Mouse (Mus musculus) C2C12 (cell line): ENCODE results near the gene Pex5l.

Experiments
- CEBPB ChIP-seq: IDR thresholded peaks from one replicate; pipeline ENCODE4 v1.6.1; 2011; ENCODE audit warnings: low read depth, mild to moderate bottlenecking, control low read depth, moderate library complexity
- CTCF ChIP-seq: IDR thresholded peaks from one replicate; pipeline ENCODE4 v1.5.1; 2011; ENCODE audit not compliant: control insufficient read depth, insufficient read depth, insufficient read length
- FOSL1 ChIP-seq: IDR thresholded peaks from one replicate; pipeline ENCODE4 v1.8.0; 2011; ENCODE audit warnings: mild to moderate bottlenecking, low read length; ENCODE audit not compliant: poor library complexity, insufficient read depth, severe bottlenecking
- MAX ChIP-seq: IDR thresholded peaks from one replicate; pipeline ENCODE4 v1.6.1; 2011; ENCODE audit warnings: mild to moderate bottlenecking, control low read depth
- MYOD1 ChIP-seq: IDR thresholded peaks from one replicate; pipeline ENCODE4 v1.6.1; 2011; ENCODE audit warnings: low read depth; ENCODE audit not compliant: control insufficient read depth, insufficient read length
- MYOG ChIP-seq: IDR thresholded peaks from one replicate; pipeline ENCODE4 v1.6.1; 2011; ENCODE audit not compliant: control insufficient read depth, insufficient read length; ENCODE audit errors: extremely low read depth
- USF1 ChIP-seq: IDR thresholded peaks from one replicate; pipeline ENCODE4 v1.6.1; 2011; ENCODE audit warnings: low read depth, mild to moderate bottlenecking, control low read depth, moderate library complexity

DNA sequence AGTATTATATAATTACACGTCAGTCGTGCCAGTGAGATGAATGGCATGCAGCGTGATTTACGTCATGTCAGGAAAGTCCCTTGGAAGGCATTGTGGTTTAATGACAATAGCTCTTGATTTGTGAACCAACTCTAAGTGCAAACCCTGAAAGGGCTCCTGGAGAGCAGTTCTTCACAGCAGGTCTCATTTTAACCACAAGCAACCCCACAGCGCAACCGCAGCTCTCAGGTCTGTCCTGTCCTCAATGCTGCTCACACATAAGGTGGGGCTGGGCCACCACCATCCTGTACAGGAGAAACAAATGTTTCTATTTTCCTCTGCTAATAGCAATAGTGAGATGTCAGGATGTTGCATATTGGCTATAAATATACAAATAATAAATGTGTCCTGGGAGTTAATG, 163.8 kb downstream of the Pex5l start:
- TF ChIP-seq CTCF, result no peak
- no peak for TF ChIP-seq MYOG
- no peak for TF ChIP-seq MYOD1
- TF ChIP-seq MAX, result no peak
- TF ChIP-seq USF1, result no peak
- no peak for TF ChIP-seq CEBPB
- TF ChIP-seq FOSL1, result no peak
